Mouse (Mus musculus): ENCODE data around the gene Mdm2. TPM values are rescaled to one million over a fixed set of nuclear protein-coding genes. Genes with fewer than 3 reads are reported as not detected.

The Mdm2 gene
- polyA plus RNA-seq, 1 experiment from 2014 or later = 64.0 TPM

DNA sequence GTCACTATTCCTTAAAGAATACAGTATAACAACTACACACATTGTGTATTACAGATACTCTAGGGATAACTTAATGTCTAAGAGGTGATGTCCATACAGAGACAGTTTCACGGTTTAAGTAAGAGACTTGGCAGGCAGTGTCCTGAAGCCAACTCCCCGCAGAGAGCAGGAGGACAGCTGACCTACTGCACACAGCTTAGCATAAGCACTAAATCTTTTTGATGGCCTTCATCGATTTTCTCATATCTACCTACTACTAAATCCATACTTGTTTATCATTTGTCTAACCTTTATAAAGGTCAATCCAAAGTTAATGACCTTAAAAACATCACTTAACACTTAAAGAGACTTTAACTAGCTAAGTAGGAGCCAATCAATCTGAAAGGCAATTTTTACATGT, 7.1 kb downstream of the Mdm2 start:
- DNase-seq (ENCODE audit: low read depth, low spot score) = no peak
- CTCF ChIA-PET = no interaction called here
- no peak for ATAC-seq
- in situ Hi-C loops (cut with MboI; ENCODE audit: low pct_unique_long_range_greater_than_20kb) = no loop called here
- no peak for TF ChIP-seq CTCF (IDR thresholded peaks at IDR 0.05)
- POLR2A ChIA-PET = no interaction called here
- H3K27me3 ChIP-seq = no peaks in the 10 kb centered on the region

DNA sequence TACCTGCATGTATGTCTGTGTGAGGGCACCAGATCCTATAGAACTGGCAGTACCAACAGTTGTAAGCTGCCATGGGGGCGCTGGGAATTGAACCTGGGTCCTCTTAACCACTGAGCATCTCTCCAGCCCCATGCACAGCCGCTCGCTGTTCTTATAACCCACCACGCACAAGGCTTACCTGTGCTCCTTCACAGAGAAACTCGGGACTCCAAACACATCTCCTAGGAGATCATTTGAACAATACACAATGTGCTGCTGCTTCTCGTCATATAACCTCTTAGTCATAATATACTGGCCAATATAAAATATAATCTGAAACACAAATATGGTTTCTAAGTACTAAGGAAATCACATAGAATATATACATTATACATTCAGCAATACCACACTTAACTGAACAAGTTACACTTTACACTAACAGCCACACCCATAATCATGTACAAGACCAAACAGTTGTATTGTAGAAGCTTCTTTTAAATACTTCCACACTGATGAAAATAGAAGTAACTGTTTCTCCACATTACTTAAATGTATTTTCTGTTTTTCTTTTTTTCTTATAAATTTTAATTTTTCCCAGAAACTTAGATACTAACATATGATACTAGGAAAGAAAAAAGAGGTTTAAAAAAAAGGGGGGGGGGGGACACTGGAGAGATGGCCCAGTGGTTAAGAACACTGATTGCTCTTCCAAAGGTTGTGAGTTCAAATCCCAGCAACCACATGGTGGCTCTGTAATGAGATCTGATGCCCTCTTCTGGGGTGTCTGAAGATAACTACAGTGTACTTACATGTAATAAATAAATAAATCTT, 8.3 kb downstream of the Mdm2 start:
- ATAC-seq = no peak
- TF ChIP-seq CTCF (IDR thresholded peaks at IDR 0.05) = no peak
- H3K27me3 ChIP-seq = no peaks in the 10 kb centered on the region
- ChIA-PET CTCF (interaction anchor here (1.1 to 1.6 kb wide), 2 partner anchors 8 to 12 kb away, joined by 5 to 6 read pairs; no protein-coding TSS in a partner anchor), POLR2A (interaction anchor here (0.6 to 2.6 kb wide), 4 partner anchors 8 to 758 kb away, joined by 3 to 8 read pairs (median 6); partner anchors contain the start of gene Mdm2)
- DNase-seq (ENCODE audit: low read depth, low spot score) = no peak
- in situ Hi-C loops (cut with MboI; ENCODE audit: low pct_unique_long_range_greater_than_20kb) = no loop called here

DNA sequence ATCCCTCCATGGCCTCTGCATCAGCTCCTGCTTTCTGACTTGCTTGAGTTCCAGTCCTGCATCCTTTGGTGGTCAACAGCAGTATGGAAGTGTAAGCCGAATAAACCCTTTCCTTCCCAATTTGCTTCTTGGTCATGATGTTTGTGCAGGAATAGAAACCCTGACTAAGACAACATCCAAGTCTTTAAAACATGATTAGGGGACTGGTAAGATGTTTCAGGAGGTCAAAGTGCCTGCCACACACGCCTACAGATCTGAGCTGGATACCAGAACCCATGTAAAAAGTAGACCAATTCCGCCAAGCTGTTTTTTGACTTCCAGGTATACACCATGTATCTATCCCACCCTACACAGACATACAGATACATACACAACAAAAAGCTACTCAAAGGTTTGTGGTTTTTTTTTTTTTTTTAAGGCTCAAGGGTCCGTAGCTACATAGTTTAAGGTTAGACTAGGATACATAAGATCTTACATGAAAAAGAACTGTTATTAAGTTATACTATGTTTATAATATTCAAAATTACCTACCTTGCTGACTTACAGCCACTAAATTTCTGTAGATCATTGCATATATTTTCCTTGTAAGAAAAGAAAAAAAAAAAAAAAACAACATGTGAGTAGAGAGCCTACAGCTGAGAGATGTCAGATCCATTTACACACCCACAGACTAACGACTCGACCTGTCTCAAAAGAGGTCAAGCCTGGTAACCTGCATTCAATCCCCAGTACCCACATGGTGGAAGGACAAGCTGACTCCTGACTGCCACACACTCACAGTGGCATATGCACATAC, 9.3 kb downstream of the Mdm2 start:
- in situ Hi-C loops (cut with MboI; ENCODE audit: low pct_unique_long_range_greater_than_20kb) = no loop called here
- DNase-seq (ENCODE audit: low read depth, low spot score) = no peak
- no peak for TF ChIP-seq CTCF (IDR thresholded peaks at IDR 0.05)
- ATAC-seq = no peak
- CTCF ChIA-PET = interaction anchor here (0.8 to 1.6 kb wide), 3 partner anchors 9 to 11 kb away, joined by 3 to 6 read pairs (median 5); no protein-coding TSS in a partner anchor
- H3K27me3 ChIP-seq = no peaks in the 10 kb centered on the region
- POLR2A ChIA-PET = interaction anchor here (0.8 to 2.6 kb wide), 2 partner anchors 9 to 335 kb away, joined by 5 to 8 read pairs; partner anchors contain the start of gene Mdm2

DNA sequence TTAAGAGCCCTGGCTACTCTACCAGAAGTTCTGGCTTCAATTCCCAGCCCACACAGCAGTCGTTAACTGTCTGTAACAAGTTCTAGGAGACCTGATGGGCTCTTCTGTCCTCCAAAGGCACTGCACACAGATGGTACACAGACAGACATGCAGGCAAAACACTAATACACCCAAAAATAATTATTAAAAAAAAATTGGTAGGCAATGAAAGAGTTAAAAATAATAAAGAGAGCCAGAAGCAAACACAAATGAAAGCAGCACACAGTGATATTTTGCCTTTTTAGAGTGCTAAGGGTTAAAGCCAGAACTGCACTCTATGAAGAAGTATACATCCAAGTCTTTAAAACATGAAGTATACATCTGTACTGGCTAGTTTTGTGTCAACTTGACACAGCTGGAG, 10.1 kb downstream of the Mdm2 start:
- in situ Hi-C loops (cut with MboI; ENCODE audit: low pct_unique_long_range_greater_than_20kb) = no loop called here

DNA sequence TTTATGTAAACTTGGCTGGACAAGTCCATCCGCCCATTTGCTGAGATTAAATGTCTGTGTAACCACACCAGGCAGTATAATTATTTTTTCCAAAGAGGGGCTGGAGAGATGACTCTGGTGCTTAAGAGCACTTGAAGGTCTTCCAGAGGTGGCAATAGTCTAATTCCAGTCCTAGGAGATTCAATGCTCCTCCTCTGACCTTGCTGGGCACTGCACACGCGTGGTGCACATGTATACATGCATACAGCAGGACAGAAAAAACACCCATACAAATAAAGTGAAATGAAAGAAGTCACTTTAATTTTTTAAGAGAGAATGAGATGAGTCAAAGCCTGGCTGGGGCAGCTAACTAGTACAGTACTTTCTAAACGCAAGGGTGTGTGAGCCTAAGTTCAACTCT, 10.6 kb downstream of the Mdm2 start:
- TF ChIP-seq CTCF (IDR thresholded peaks at IDR 0.05) = no peak
- CTCF ChIA-PET = interaction anchor here (2.2 kb wide), 1 partner anchor 10 kb away, joined by 6 read pairs; no protein-coding TSS in a partner anchor
- in situ Hi-C loops (cut with MboI; ENCODE audit: low pct_unique_long_range_greater_than_20kb) = no loop called here
- no peak for DNase-seq (ENCODE audit: low read depth, low spot score)
- POLR2A ChIA-PET = no interaction called here
- H3K27me3 ChIP-seq = no peaks in the 10 kb centered on the region
- ATAC-seq = no peak

More for the DNA sequence above, 10.1 kb downstream of the Mdm2 start:
- POLR2A ChIA-PET = interaction anchor here (2.6 kb wide), 1 partner anchor 10 kb away, joined by 8 read pairs; the partner anchor contains the start of gene Mdm2
- ATAC-seq (no peak), DNase-seq (ENCODE audit: low read depth, low spot score) (no peak)
- TF ChIP-seq CTCF (IDR thresholded peaks at IDR 0.05) = no peak
- no peaks in the 10 kb centered on the region for H3K27me3 ChIP-seq
- CTCF ChIA-PET = interaction anchor here (0.8 to 2.2 kb wide), 2 partner anchors 8 to 9 kb away, joined by 3 to 6 read pairs; no protein-coding TSS in a partner anchor

DNA sequence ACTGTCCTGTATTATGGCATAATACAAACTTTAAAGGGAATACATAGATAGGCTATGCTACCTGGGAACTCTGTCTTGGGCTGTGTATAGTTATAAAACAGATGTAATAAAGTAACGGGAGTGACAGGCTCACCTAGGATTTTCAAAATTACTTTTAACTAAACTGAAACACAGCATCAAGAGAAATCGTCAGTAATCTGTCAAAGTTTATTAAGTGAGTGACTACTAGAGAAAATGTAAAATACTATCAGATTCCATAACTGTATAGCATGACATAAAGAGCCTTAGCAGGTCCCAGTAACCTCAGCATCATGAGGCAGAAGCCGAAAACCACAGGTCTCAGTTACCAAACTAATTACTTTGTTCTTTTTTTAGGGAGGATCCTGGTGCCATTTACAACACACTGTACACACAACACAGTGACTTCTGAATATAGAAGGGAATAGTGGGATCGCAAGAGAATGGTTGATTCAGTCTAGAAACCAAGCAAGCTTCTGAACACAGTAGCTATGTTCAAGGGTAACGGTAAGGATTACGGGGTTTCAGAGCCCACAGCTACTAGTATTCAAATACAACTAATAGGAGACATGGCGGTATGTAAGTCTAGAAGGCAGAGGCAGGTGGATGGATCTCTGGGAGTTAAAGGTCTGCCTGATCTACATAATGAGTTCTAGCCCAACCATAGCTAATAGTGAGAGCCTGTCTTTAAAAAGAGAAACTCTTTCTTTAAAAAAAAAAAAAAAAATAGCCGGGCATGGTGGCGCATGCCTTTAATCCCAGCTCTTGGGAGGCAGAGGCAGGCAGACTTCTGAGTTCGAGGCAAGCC, 12.0 kb downstream of the Mdm2 start:
- ATAC-seq (no peak), DNase-seq (ENCODE audit: low read depth, low spot score) (no peak)
- CTCF ChIA-PET = interaction anchor here (1.2 to 2.2 kb wide), 2 partner anchors 10 to 11 kb away, joined by 4 to 6 read pairs; no protein-coding TSS in a partner anchor
- no peak for TF ChIP-seq CTCF (IDR thresholded peaks at IDR 0.05)
- in situ Hi-C loops (cut with MboI; ENCODE audit: low pct_unique_long_range_greater_than_20kb) = no loop called here
- POLR2A ChIA-PET = no interaction called here
- H3K27me3 ChIP-seq = no peaks in the 10 kb centered on the region

DNA sequence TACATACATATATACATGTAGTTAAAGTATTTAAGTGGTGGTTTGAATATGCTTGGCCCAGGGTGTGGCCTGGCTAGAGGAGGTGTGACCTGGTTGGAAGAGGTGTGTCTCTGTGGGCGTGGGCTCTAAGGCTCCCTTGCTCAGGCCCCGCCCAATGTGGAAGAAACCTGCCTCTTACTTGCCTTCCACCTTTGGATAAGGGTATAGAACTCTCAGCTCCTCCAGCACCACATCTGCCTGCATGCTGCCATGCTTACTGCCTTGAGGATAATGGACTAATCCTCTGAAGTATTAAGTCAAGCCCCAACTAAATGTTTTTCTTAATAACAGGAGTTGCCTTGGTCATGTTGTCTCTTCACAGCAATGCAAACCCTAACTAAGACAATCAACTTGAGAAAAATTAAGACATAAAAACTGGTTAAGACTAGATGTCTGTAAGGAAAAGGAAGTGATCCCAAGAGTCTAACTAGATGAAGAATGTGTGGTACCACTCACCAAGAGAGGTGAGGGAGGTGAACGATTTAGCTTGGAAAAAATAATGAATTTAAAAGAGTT, 12.9 kb downstream of the Mdm2 start:
- TF ChIP-seq CTCF (IDR thresholded peaks at IDR 0.05) = no peak
- ATAC-seq (no peak), DNase-seq (ENCODE audit: low read depth, low spot score) (no peak)
- in situ Hi-C loops (cut with MboI; ENCODE audit: low pct_unique_long_range_greater_than_20kb) = no loop called here
- CTCF ChIA-PET = no interaction called here
- no peaks in the 10 kb centered on the region for H3K27me3 ChIP-seq
- POLR2A ChIA-PET = no interaction called here

DNA sequence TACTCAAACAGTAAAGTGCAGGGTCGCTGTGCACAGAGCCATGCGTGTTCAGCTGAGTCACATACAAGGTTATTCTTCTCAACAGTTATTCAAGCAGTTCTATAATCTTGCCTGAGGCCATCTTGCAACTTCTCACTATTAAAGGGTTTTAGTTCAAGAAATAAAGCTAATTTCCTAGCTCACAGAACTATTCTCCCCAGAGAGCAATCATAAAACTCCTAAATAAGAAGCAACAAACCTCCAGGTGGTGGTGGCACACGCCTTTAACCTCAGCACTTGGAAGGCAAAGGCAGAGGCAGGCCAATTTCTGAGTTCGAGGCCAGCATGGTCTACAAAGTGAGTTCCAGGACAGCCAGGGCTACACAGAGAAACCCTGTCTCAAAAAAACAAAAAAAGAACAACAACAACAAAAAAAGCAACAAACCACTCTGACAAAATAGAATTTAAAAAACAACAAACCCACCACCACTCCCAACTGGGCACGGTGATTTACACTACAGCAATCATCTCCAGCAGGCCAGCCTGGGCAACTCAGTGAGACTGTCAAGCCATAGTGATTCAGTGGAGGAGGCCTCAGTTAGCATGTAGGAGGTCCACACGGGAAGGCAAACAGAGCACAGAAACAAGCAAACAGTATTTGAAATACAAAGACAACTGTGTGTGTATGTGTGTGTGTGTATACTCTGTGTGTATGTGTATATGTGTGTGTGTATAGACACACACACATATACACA, 13.6 kb downstream of the Mdm2 start:
- H3K27me3 ChIP-seq = no peaks in the 10 kb centered on the region
- in situ Hi-C loops (cut with MboI; ENCODE audit: low pct_unique_long_range_greater_than_20kb) = no loop called here
- TF ChIP-seq CTCF (IDR thresholded peaks at IDR 0.05) = no peak
- ChIA-PET POLR2A (no interaction called here), CTCF (no interaction called here)
- ATAC-seq = no peak
- DNase-seq (ENCODE audit: low read depth, low spot score) = no peak

DNA sequence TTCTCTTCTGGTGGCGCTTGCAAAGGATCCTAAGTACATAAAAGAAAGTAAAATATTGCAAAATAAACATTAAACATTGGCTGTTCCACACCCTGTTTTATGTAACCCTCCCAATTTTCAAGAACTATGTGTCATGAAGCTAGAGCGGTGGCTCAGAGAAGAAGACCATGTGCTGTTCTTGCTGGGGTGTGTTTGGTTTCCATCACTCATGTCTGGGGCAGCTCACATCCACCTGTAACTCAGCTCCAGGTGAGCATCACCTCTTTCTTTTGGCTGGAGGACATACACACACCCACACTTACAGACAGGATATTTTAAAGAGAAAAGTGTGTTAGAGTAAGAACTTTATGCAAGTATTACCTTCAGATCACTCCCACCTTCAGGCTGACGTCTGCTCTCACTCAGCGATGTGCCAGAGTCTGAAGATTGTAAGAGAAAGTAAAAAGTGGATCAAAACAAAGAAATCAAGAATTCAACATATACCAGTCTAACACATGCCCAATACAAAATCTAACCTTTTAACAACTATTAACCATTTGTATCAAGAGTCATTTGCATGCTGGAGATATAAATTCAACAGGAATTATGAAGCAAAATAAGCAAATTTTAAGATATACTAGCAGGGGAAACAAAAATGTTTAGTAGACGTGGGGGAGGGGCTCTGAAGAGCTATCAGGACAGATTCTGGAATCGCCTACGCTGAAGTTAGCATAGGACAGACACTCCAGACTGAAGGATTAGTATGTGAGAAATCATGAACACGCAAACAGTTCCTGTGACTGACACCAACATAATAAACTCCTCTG, 14.3 kb downstream of the Mdm2 start:
- ChIA-PET CTCF (no interaction called here), POLR2A (no interaction called here)
- H3K27me3 ChIP-seq = no peaks in the 10 kb centered on the region
- no peak for DNase-seq (ENCODE audit: low read depth, low spot score)
- no peak for TF ChIP-seq CTCF (IDR thresholded peaks at IDR 0.05)
- in situ Hi-C loops (cut with MboI; ENCODE audit: low pct_unique_long_range_greater_than_20kb) = no loop called here
- ATAC-seq = no peak
